Mouse (Mus musculus) thymus, postnatal 4 days (tissue): ENCODE measurements around the gene Hoxb2.

Experiments used
- DNase-seq: peaks from one replicate; pipeline ENCODE4 v3.0.0; 2021

The Hoxb2 gene

DNA sequence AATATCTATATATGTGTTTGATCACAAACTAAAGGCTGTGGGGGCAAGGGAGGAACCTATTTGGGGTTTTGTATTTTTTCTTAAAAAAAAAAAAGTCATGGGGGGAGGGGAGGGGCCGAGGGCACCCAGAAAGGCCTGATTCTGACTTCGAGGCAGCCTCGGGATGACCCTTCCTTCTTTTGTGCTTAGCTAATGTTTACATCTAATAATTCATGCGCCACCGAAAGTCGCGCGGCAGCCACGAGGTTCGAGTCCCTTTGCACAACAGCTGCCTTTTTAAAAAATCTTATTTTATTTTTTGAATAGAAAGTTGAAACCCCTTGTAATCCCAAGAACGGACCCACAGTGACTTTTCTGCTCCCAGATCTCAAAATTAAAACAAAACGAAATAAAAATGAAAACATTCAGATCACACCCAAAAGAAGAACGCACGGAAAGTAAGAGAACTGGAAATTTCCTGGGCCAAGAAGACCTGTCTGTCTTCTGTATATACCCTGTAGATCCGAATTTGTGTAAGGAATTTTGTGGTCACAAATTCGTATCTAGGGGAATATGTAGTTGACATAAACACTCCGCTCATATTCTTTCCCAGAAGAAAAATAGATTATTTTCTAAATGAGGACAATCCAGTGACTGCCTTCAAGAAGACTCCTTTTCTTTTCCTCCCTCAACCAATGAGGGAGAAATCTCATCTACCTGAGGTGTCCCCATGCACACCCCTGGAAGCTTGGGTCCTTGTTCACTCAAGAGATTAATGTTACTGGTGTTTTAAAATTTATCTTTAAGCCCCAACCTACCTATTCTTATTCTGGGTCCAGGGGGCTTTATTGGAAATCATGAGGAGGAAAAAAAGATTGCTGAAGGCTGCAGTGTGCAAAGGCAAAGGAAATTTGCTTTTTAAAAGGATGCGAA lies 33.4 kb upstream of the Hoxb2 start:
- DNase-seq, result no peak

DNA sequence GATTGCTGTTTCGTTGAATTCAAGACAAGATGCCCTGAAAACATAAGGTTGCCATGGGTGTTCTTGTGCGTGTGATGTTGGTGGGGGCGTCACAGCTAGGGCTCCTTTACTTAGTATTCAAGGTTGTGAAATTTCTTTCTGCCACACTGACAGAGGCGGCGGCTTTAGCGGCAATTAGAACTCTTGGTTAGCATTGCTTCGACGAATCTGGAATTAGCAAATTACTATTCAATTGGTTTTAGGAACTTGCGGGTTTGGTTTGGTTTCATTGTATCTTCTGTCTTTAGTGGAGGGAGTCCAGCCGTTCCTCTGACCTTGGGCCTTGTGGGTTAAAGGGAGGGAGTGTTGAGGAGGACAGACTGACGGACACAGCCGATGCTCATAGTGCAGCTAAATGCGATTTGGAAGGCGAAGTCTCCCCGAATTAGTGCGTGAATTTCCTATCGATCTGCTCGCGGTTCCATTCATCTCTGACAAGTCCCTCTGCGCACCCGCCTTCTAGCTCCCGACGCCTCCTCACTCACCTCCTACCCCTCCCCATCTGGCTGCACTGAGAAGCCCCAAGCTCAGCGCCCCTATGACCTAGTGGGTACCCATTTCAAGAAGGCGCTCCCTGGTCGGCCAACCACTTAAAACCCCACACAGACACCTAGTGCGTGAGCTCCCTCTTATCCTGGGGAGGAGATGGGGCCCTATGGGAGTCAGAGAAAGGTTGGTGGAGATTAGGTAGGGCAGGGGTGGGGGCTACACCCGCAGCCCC lies 32.5 kb upstream of the Hoxb2 start, which contains the start of gene Hoxb4:
Hoxb4 (plus strand) TSS at position 660 of the 760 bp plus-strand sequence.
- no peak for DNase-seq

DNA sequence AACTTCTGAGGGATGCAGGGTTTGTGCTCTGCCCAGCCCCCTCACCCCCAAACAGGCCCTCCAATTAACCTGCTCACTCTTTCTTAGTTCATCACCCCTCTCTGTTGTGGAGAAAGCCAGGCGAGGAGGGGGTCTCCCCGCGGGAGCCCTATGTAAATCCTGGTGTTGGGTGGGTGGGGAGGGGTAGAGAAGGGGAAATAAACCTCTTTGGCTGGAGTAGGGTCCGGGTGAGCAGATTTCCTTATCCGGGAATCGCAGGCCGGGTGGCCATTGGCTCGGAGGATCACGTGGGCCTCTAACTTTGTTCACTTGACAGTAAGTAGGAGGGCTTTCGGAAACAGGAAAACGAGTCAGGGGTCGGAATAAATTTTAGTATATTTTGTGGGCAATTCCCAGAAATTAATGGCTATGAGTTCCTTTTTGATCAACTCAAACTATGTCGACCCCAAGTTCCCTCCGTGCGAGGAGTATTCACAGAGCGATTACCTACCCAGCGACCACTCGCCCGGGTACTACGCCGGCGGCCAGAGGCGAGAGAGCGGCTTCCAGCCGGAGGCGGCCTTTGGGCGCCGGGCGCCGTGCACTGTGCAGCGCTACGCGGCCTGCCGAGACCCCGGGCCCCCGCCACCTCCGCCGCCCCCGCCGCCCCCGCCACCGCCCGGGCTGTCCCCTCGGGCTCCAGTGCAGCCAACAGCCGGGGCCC lies 31.8 kb upstream of the Hoxb2 start:
- peak; percentile 38 for DNase-seq

DNA sequence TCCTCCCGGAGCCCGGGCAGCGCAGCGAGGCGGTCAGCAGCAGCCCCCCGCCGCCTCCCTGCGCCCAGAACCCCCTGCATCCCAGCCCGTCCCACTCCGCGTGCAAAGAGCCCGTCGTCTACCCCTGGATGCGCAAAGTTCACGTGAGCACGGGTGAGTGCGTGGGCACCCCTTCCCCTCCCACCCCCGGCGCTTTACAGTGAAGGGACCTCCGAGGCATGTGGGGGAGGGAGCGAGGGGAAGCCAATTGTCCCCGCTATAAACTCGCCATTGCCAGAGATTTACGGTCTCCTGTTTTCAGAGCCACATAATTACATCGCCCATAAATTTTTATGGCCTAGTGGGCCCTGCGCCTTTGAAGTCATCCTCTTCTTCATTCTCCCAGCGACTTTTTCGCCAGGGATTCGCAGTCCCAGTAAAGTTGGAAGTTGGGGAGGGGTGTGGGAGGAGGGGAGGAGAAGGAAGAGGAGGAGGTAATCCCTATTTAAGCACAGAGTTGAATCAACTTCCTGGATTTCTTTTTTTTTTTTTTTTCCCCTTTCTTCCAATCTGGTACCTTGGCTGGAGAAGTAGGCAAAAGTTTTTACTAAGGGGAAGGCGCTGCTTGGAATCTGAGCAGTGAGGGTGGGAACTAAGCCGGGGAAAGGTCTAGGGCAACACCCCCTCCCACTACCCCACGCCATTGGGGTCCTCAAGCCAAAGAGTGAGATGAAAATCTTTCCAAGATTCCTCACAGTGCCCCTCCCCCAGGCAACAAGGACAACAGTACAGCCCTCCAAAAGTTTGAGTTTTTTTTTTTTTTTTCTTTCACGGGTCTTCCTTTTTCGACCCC lies 31.0 kb upstream of the Hoxb2 start:
- DNase-seq, result no peak

- peak; percentile 20 for DNase-seq
These were observed 30.4 kb upstream of the Hoxb2 start for GRCm38 (mm10) chr11:96319910-96320309.

DNA sequence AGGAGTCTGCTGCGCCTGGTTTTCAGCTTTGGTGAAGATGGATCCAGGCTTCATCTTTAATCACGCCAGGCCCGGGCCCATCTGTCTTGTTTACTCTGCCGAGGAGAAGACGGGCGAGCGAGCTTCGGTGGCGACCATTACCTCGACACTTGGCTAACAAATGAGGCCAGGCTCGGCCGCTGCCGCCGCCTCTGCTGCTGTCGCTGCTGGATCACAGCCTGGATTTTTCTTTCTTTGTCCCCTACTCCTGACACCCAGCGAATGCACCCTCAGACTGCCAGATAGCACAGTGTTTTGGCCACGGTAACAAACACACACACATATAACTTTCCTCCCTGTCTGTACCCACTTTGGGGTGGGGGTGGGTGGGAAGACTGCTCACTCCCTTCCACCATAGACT lies 29.6 kb upstream of the Hoxb2 start:
- no peak for DNase-seq

GRCm38 (mm10) chr11:96321846-96322245 lies 28.5 kb upstream of the Hoxb2 start:
- no peak for DNase-seq

DNA sequence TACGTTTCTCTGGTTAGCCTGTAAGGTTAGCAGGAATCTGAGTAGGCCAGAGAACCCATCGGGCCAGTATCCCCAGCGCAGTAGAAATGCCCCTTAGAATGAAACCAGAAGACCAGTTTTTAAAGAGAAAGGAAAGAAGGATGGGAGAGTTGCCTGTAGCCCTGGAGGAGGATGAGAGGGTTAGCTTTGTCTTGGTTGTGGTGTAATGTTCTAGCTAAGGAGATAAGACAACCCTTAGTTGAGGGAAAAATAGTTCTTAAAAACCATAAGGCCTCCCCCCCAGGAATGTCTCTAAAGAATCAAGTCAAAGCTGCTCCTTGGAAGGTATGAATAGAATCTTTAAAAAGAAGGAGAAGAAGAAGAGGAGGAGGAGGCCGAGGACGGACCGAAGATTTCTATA lies 27.6 kb upstream of the Hoxb2 start:
- no peak for DNase-seq

- no peak for DNase-seq
These were observed 27.2 kb upstream of the Hoxb2 start, which contains the start of gene Hoxb3 for GRCm38 (mm10) chr11:96323154-96323553. Gene Hoxb3 (plus strand): TSS chr11:96323326.

- no peak for DNase-seq
These were observed 26.2 kb upstream of the Hoxb2 start for GRCm38 (mm10) chr11:96324125-96324524.

- DNase-seq, result no peak
These were observed 25.4 kb upstream of the Hoxb2 start for GRCm38 (mm10) chr11:96324965-96325364.

DNA sequence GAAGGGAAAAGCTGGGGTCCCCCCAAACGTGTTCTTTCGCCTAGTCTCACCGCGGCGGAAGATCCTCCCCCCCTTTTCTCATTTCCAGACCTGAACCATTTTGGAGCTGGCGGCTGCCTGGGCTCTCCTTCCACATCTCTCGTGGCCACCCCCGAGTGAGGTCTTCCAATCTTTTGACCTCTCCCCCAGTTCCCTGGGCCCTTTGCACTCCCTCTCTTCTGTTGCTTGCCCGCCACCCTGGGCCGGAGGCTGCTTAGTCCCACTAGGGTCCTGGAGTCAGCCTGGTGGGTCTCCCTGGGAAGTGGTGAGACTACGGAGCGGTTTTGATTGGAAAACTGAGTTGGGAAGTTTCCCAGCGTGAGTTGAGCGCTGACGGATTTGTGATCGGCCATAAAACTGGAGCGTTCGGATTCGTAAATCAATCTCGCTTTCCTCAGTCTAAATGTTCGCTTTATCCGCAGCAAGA lies 24.5 kb upstream of the Hoxb2 start:
- DNase-seq, result no peak

DNA sequence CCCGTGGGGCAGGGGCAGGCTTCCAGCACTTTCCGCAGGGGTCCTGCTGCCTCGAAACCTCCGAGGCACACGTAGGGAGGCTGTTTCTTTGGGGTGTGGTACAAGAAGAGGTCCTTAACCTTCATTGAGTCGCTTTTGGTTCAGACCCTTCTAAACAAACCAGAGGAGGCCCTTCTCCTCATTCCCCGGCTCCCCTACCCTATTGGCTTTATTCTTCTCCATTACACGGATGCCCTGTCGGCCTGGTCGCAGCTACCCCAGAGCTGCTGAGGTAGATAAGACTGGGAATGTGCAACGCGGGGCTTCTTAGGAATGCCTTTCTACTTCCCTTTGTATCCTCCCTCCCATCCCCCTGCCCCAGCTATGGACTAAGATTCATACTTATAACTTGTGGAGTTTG lies 23.6 kb upstream of the Hoxb2 start:
- DNase-seq, result no peak

- no peak for DNase-seq
These were observed 23.2 kb upstream of the Hoxb2 start for GRCm38 (mm10) chr11:96327122-96327521.

DNA sequence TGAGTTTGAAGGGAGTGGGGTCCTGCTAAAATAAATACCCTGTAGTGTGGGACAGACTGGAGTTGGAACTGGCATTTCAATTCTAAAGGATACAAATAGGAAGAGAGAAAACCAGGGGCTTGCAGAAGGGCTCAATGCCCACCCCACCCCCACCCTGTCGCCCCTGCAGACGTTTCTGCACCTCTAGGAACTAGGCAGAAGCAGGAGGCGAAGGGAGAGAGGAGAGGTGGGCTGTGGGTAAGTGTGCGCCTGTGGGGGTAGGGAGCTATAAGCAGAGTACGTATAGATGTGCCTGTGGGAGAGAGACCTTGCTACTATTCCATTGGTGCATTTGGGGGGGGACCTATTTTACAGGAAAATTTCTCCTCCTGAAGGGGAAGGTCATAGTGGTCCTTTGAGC lies 22.6 kb upstream of the Hoxb2 start:
- no peak for DNase-seq

GRCm38 (mm10) chr11:96328605-96329004 lies 21.7 kb upstream of the Hoxb2 start:
- DNase-seq, result no peak

- no peak for DNase-seq
These were observed 18.2 kb upstream of the Hoxb2 start for GRCm38 (mm10) chr11:96332105-96332504.

- no peak for DNase-seq
These were observed 17.7 kb upstream of the Hoxb2 start for GRCm38 (mm10) chr11:96332618-96333032.

DNA sequence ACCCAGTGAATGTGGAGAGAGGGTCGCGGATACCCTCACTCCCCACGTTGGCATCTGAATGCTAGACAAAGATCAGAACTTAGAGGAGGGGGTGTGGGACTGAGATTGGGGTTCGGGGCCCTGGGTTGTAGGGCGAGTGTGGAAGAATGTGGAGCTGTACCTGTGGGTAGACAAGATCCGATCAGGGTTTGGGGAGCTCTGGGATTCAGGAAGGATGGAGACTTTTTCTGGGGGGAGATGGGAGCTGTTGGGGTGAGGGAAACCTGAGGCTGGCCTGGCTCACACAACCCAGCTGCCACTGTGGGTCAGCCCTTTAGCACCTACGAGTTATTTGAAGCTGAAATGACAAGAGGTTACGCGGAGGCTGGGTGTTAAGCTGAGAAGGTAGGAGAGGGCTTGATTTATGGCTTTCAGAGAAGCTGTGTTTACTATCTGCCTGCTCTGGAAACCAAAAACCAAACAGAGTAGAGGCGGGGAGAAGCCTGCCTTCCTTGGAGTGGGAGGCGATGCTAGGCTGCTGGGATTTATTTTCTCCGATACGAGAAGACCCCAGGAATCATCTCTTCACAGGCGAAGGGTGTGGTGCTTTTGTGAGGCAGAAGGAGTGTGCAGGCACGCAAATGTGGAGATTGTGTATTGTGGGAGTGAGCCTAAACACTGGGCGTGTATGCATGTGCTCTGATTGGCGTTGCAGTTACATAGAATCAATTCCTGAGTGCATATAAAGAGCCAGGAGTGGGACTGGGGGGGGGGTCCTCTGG lies 16.9 kb upstream of the Hoxb2 start:
- no peak for DNase-seq

GRCm38 (mm10) chr11:96334002-96334364 lies 16.3 kb upstream of the Hoxb2 start:
- no peak for DNase-seq

- DNase-seq, result no peak
These were observed 15.3 kb upstream of the Hoxb2 start for GRCm38 (mm10) chr11:96334998-96335397.

DNA sequence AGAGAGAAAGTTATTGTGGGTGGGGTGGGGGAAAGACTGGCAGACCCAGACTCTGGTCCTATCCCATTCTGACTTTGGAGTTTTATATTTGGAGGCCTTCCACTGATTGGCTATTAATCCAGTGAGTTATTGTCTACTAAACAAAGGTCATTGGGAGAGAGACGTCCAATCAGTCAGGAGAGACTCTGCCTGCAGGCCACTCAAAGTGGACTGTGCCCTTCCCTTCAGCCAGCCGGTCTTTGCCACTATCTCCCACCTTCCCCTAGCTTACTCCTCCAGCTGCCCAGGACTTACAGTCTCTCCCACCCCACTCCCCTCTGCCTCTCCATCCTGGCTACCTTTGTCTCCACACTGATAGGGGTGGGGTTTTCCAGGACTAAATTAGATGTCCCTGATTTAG lies 13.7 kb upstream of the Hoxb2 start:
- no peak for DNase-seq
